Mouse (Mus musculus): Measurements from ENCODE around the gene Grb2. TPM values are rescaled to one million over a fixed set of nuclear protein-coding genes. Genes with fewer than 3 reads are reported as not detected.
A peak's percentile ranks its signal among the peaks of the same experiment; 100 is the strongest.

Gene Grb2
- total RNA-seq, 1 experiment from 2014 or later: 53.5 TPM

- ATAC-seq (replicated peaks; ENCODE audit: low read depth, poor library complexity, severe bottlenecking): no peak
These were observed 18.0 kb downstream of the Grb2 start for GRCm38 (mm10) chr11:115690356-115690755.

GRCm38 (mm10) chr11:115689137-115689915, 19.1 kb downstream of the Grb2 start:
- ATAC-seq (replicated peaks; ENCODE audit: low read depth, poor library complexity, severe bottlenecking): no peak

- ATAC-seq (replicated peaks; ENCODE audit: low read depth, poor library complexity, severe bottlenecking): no peak
These were observed 22.0 kb downstream of the Grb2 start for GRCm38 (mm10) chr11:115686369-115686768.

- no peak for ATAC-seq (replicated peaks; ENCODE audit: low read depth, poor library complexity, severe bottlenecking)
These were observed 22.4 kb downstream of the Grb2 start for GRCm38 (mm10) chr11:115685954-115686353.

- no peak for ATAC-seq (replicated peaks; ENCODE audit: low read depth, poor library complexity, severe bottlenecking)
These were observed 23.5 kb downstream of the Grb2 start for GRCm38 (mm10) chr11:115684877-115685276.

GRCm38 (mm10) chr11:115683326-115683725, 25.1 kb downstream of the Grb2 start:
- ATAC-seq (replicated peaks; ENCODE audit: low read depth, poor library complexity, severe bottlenecking): no peak

GRCm38 (mm10) chr11:115682411-115682810, 26.0 kb downstream of the Grb2 start:
- no peak for ATAC-seq (replicated peaks; ENCODE audit: low read depth, poor library complexity, severe bottlenecking)

GRCm38 (mm10) chr11:115679554-115680238, 28.7 kb downstream of the Grb2 start:
- no peak for ATAC-seq (replicated peaks; ENCODE audit: low read depth, poor library complexity, severe bottlenecking)

- ATAC-seq (replicated peaks; ENCODE audit: low read depth, poor library complexity, severe bottlenecking): no peak
These were observed 29.5 kb downstream of the Grb2 start for GRCm38 (mm10) chr11:115678861-115679260.

GRCm38 (mm10) chr11:115677511-115677910, 30.9 kb downstream of the Grb2 start:
- ATAC-seq (replicated peaks; ENCODE audit: low read depth, poor library complexity, severe bottlenecking): no peak

- ATAC-seq (replicated peaks; ENCODE audit: low read depth, poor library complexity, severe bottlenecking): peak; percentile 54
These were observed 31.7 kb downstream of the Grb2 start for GRCm38 (mm10) chr11:115676738-115677137.

GRCm38 (mm10) chr11:115674235-115674865, 34.0 kb downstream of the Grb2 start:
- peak; percentile 59 for ATAC-seq (replicated peaks; ENCODE audit: low read depth, poor library complexity, severe bottlenecking)

GRCm38 (mm10) chr11:115673471-115674234, 34.7 kb downstream of the Grb2 start:
- no peak for ATAC-seq (replicated peaks; ENCODE audit: low read depth, poor library complexity, severe bottlenecking)

GRCm38 (mm10) chr11:115672226-115672987, 36.0 kb downstream of the Grb2 start:
- no peak for ATAC-seq (replicated peaks; ENCODE audit: low read depth, poor library complexity, severe bottlenecking)

GRCm38 (mm10) chr11:115670451-115671050, 37.8 kb downstream of the Grb2 start:
- peak; percentile 52 for ATAC-seq (replicated peaks; ENCODE audit: low read depth, poor library complexity, severe bottlenecking)

GRCm38 (mm10) chr11:115663676-115664335, 44.6 kb downstream of the Grb2 start:
- no peak for ATAC-seq (replicated peaks; ENCODE audit: low read depth, poor library complexity, severe bottlenecking)

GRCm38 (mm10) chr11:115660376-115660775, 48.0 kb downstream of the Grb2 start:
- no peak for ATAC-seq (replicated peaks; ENCODE audit: low read depth, poor library complexity, severe bottlenecking)

- ATAC-seq (replicated peaks; ENCODE audit: low read depth, poor library complexity, severe bottlenecking): no peak
These were observed 49.9 kb downstream of the Grb2 start for GRCm38 (mm10) chr11:115658521-115658920.

- no peak for ATAC-seq (replicated peaks; ENCODE audit: low read depth, poor library complexity, severe bottlenecking)
These were observed 54.3 kb downstream of the Grb2 start for GRCm38 (mm10) chr11:115654128-115654527.
